Mouse (Mus musculus): ENCODE data around the gene Smim17. TPM values are rescaled to one million over a fixed set of nuclear protein-coding genes. Genes with fewer than 3 reads are reported as not detected.

Smim17 gene
- polyA plus RNA-seq, 1 experiment from 2014 or later, result not detected

Other genes starting within 250 kb of the Smim17 start
- 9.8 and 10.1 TPM in 2 replicates for gene Zfp787, start 242.7 kb upstream of the Smim17 start, polyA plus RNA-seq (2015; fragmentation: Nextera tagmentation; extraction: Ambion mirVana)
- gene Zfp444, start 226.5 kb upstream of the Smim17 start, polyA plus RNA-seq (2015; fragmentation: Nextera tagmentation; extraction: Ambion mirVana), result 18.2 and 22.2 TPM in 2 replicates
- gene Galp, start 201.6 kb upstream of the Smim17 start, polyA plus RNA-seq (2015; fragmentation: Nextera tagmentation; extraction: Ambion mirVana), result not detected in 2 replicates
- not detected in 2 replicates for gene Zscan5b, start 176.4 kb upstream of the Smim17 start, polyA plus RNA-seq (2015; fragmentation: Nextera tagmentation; extraction: Ambion mirVana)
- gene Epp13, start 146.0 kb upstream of the Smim17 start, polyA plus RNA-seq (2015; fragmentation: Nextera tagmentation; extraction: Ambion mirVana), result not detected in 2 replicates
- 3.4 and 5.4 TPM in 2 replicates for gene Zfp667, start 112.1 kb upstream of the Smim17 start, polyA plus RNA-seq (2015; fragmentation: Nextera tagmentation; extraction: Ambion mirVana)
- gene Zfp583, start 67.4 kb upstream of the Smim17 start, polyA plus RNA-seq (2015; fragmentation: Nextera tagmentation; extraction: Ambion mirVana), result 0.78 and 1.0 TPM in 2 replicates
- gene Gm3854, start 55.0 kb upstream of the Smim17 start, polyA plus RNA-seq (2015; fragmentation: Nextera tagmentation; extraction: Ambion mirVana), result 0.10 and 0.22 TPM in 2 replicates
- 0.90 and 1.0 TPM in 2 replicates for gene Zfp78, start 35.4 kb upstream of the Smim17 start, polyA plus RNA-seq (2015; fragmentation: Nextera tagmentation; extraction: Ambion mirVana)
- 1.2 and 1.3 TPM in 2 replicates for gene Zfp28, start 15.4 kb upstream of the Smim17 start, polyA plus RNA-seq (2015; fragmentation: Nextera tagmentation; extraction: Ambion mirVana)
- gene Gm20715, start 11.6 kb downstream of the Smim17 start, polyA plus RNA-seq (2015; fragmentation: Nextera tagmentation; extraction: Ambion mirVana), result not detected in 2 replicates
- gene Olfr1344, start 40.0 kb downstream of the Smim17 start, polyA plus RNA-seq (2015; fragmentation: Nextera tagmentation; extraction: Ambion mirVana), result not detected in 2 replicates
- not detected in 2 replicates for gene Olfr1336, start 57.5 kb downstream of the Smim17 start, polyA plus RNA-seq (2015; fragmentation: Nextera tagmentation; extraction: Ambion mirVana)
- not detected in 2 replicates for gene Olfr1346, start 68.4 kb downstream of the Smim17 start, polyA plus RNA-seq (2015; fragmentation: Nextera tagmentation; extraction: Ambion mirVana)
- not detected in 2 replicates for gene Olfr5, start 88.2 kb downstream of the Smim17 start, polyA plus RNA-seq (2015; fragmentation: Nextera tagmentation; extraction: Ambion mirVana)
- not detected in 2 replicates for gene Olfr1347, start 101.0 kb downstream of the Smim17 start, polyA plus RNA-seq (2015; fragmentation: Nextera tagmentation; extraction: Ambion mirVana)
- gene Olfr1348, start 110.0 kb downstream of the Smim17 start, polyA plus RNA-seq (2015; fragmentation: Nextera tagmentation; extraction: Ambion mirVana), result not detected in 2 replicates
- gene Olfr1349, start 124.2 kb downstream of the Smim17 start, polyA plus RNA-seq (2015; fragmentation: Nextera tagmentation; extraction: Ambion mirVana), result not detected in 2 replicates
- not detected in 2 replicates for gene Olfr1350, start 166.1 kb downstream of the Smim17 start, polyA plus RNA-seq (2015; fragmentation: Nextera tagmentation; extraction: Ambion mirVana)

Data from liver, embryonic 15.5 days (tissue).